Mouse (Mus musculus) embryonic fibroblast, embryonic 13.5 days (primary cell): ENCODE data around the gene Bdh1. TPM values are rescaled to one million over a fixed set of nuclear protein-coding genes. Genes with fewer than 3 reads are reported as not detected.

Experiments used
- H3K27ac ChIP-seq: 2 replicates; pipeline ENCODE4 v1.5.1; 2012; ENCODE audit warnings: low read length, control low read depth, inconsistent platforms; ENCODE audit not compliant: insufficient read depth
- H3K4me1 ChIP-seq: 2 replicates; pipeline ENCODE4 v1.6.1; 2011; ENCODE audit warnings: low read length; ENCODE audit not compliant: control insufficient read depth, insufficient read depth
- H3K4me3 ChIP-seq: 2 replicates; pipeline ENCODE4 v1.5.1; 2011; ENCODE audit warnings: mild to moderate bottlenecking, control low read depth, low read length; ENCODE audit not compliant: insufficient read depth
- CTCF ChIP-seq: IDR thresholded peaks from 2 replicates; pipeline ENCODE4 v1.5.1; 2011; ENCODE audit warnings: mild to moderate bottlenecking, control low read depth, low read length, moderate library complexity, borderline replicate concordance; ENCODE audit not compliant: insufficient read depth
- POLR2A ChIP-seq: IDR thresholded peaks from 2 replicates; pipeline ENCODE4 v1.6.1; 2011; ENCODE audit warnings: low read depth, mild to moderate bottlenecking, control low read depth, low read length, moderate library complexity
- polyA plus RNA-seq: library from polyadenylated mRNA; stranded (reverse); fragments of >200 nt; gene quantifications from 2 replicates; pipeline ENCODE4 v1.2.4, GENCODE M21; 2011; ENCODE audit warnings: low read depth; ENCODE audit not compliant: missing spikeins, insufficient read length

Gene Bdh1
- polyA plus RNA-seq, 1 experiment = 6.7 TPM

DNA sequence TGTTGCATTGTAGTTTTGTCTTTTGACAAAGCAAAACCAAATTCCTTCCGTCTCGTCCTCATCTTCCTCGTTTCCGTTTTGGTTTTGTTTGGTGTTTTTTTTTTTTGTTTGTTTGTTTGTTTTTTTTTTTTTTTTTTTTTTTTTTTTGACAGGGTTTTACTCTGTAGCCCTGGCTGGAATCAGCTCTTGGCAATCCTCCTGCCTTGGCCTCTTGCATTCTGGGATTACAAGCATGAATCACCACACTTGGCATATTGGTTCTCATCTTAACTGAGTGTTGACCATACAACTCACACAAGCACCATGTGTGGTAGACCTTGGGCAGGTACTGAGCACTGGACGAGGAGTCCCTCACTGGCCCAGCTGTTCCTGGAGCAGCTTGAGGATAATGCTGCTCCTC lies 63.3 kb downstream of the Bdh1 start:
- no peak for TF ChIP-seq CTCF
- TF ChIP-seq POLR2A = no peak

DNA sequence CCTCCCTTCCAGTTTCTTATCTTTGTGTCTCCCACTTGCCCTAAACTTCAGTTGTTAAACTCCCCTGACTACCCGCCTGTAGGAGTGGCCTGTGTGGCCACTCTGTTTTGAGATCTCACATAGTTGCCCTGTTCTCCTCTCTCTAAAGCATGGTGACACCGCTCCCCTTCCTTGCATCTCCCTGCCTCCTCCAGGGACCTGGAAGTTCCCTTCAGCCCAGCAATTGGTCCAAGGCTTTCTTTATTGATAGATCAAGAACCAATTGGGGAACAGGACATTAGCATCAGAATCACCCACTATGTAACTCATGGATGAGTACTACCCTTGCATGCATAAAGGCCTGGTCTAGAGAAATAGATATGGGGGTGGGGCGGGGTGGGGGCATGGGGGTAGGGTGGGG lies 65.2 kb downstream of the Bdh1 start:
- no peak overlapping the region for H3K4me3 ChIP-seq
- no peak overlapping the region for H3K27ac ChIP-seq
- no peaks in the 10 kb centered on the region for H3K4me1 ChIP-seq
- TF ChIP-seq POLR2A (no peak), CTCF (no peak)

More for the DNA sequence above, 63.3 kb downstream of the Bdh1 start:
- Histone ChIP-seq H3K4me1 (no peaks in the 10 kb centered on the region), H3K4me3 (no peak overlapping the region), H3K27ac (no peak overlapping the region)

DNA sequence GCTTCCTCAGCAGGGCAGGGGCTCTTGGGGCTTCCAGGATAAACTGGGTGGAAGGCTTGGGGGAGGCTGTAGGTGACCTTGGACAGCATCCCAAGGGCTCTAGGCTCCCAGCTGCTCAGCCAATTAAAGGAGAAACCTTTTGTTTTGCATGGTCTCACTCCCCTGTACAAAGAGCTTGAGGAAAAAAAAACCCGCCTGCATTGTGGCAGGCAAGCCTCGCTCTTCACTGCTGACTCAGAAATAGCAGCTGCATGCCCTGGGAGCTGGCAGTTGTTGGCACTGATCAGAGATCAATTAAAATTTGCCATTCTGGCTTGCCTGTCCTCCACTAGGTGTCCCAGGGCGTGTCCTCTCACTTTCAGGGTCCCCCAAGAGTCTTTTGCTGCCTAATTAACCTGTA lies 67.0 kb downstream of the Bdh1 start:
- H3K27ac ChIP-seq = peak overlapping the region; percentile 29; the same call in 1 of the 2 replicates
- H3K4me1 ChIP-seq = peaks cover 3% of the 10 kb centered on the region; the same call in 1 of the 2 replicates
- no peak for TF ChIP-seq POLR2A
- no peak for TF ChIP-seq CTCF
- no peak overlapping the region for H3K4me3 ChIP-seq

DNA sequence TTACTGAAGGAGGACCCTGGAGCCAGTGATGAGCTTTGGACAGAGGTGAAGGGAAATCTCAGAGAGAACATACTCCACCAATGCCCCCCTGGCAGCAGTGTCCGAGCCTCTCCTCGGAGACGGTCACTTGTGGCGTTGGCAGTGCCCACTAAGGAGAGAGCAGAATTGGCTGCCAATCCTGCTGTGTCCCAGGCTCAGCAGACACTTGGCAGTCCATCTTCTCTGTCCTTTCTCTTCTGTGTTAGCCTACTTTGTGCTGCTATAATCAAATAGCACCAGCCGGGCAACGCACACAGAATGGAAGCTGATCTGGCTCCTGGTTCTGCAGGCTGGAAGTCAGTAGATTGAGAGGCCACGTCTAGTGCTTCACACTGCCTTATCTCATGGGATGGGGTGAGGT lies 68.9 kb downstream of the Bdh1 start:
- no peak overlapping the region for H3K4me3 ChIP-seq
- TF ChIP-seq POLR2A (no peak), CTCF (no peak)
- H3K27ac ChIP-seq = no peak overlapping the region
- peaks cover 3% of the 10 kb centered on the region; the same call in 1 of the 2 replicates for H3K4me1 ChIP-seq

- TF ChIP-seq CTCF = no peak
- H3K4me3 ChIP-seq = no peak overlapping the region
- H3K4me1 ChIP-seq = peaks cover 3% of the 10 kb centered on the region; the same call in 1 of the 2 replicates
- peak overlapping the region; percentile 50; the same call in 1 of the 2 replicates for H3K27ac ChIP-seq
Measured at GRCm38 (mm10) chr16:31492921-31493549, 71.0 kb downstream of the Bdh1 start.

DNA sequence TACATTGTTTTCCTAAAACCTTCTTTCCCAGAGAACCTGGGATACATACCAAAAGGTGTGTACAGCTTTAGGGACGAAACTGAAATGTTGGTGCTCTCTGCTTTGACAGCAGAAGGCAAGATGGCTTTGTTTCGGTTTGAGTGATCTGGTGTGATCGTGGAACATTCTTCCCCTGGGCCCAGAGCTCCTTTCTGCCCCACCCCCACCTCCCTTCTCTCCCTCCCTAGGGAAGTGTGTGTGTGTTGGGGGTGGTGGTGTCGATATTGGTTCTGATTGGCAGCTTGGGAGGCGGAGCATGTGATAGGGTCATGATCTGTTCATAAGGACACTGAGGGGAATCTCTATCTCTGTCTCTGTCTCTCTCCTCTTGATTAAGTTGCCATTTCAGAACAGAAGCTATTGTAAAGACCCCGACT lies 71.5 kb downstream of the Bdh1 start:
- Histone ChIP-seq H3K4me1 (peaks cover 3% of the 10 kb centered on the region; the same call in 1 of the 2 replicates), H3K27ac (peak overlapping the region; percentile 50; the same call in 1 of the 2 replicates), H3K4me3 (no peak overlapping the region)
- TF ChIP-seq CTCF (no peak), POLR2A (no peak)

- H3K4me1 ChIP-seq = peaks cover 3% of the 10 kb centered on the region; the same call in 1 of the 2 replicates
- peak overlapping the region; percentile 50; the same call in 1 of the 2 replicates for H3K27ac ChIP-seq
- no peak for TF ChIP-seq POLR2A
- no peak for TF ChIP-seq CTCF
- no peak overlapping the region for H3K4me3 ChIP-seq
Measured at GRCm38 (mm10) chr16:31493991-31494390, 71.9 kb downstream of the Bdh1 start.

GRCm38 (mm10) chr16:31495356-31495755 lies 73.3 kb downstream of the Bdh1 start:
- no peak overlapping the region for H3K27ac ChIP-seq
- TF ChIP-seq POLR2A (no peak), CTCF (no peak)
- H3K4me1 ChIP-seq = peaks cover 5% of the 10 kb centered on the region
- no peak overlapping the region for H3K4me3 ChIP-seq

- Histone ChIP-seq H3K27ac (no peak overlapping the region), H3K4me1 (peaks cover 9% of the 10 kb centered on the region), H3K4me3 (no peak overlapping the region)
- TF ChIP-seq POLR2A (no peak), CTCF (no peak)
Measured at GRCm38 (mm10) chr16:31495769-31496168, 73.7 kb downstream of the Bdh1 start.

DNA sequence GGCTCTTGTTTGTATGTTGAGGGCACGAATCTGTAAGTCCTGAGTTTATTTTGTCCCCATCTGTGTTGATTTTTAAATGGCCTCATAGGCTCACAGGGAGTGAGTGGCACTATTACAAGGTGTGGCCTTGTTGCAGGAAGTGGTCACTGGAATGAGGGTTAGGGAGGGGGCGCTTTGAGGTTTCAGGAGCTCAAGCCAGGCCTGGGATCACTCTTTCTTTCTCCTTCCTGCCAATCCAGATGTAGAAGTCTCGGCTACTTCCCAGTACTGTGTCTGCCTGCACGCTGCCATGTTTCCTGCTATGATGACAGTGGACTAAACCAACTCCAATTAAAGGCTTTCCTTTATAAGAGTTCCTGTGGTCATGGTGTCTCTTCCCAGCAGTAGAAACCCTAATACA lies 76.3 kb downstream of the Bdh1 start:
- Histone ChIP-seq H3K27ac (no peak overlapping the region), H3K4me3 (no peak overlapping the region), H3K4me1 (peaks cover 21% of the 10 kb centered on the region)
- no peak for TF ChIP-seq POLR2A
- TF ChIP-seq CTCF = no peak
